Mouse (Mus musculus): ENCODE measurements around the gene Ubl4b. TPM values are rescaled to one million over a fixed set of nuclear protein-coding genes. Genes with fewer than 3 reads are reported as not detected.

Gene Ubl4b
- total RNA-seq, 1 experiment from 2014 or later: not detected

GRCm38 (mm10) chr3:107517631-107518108, 37.2 kb downstream of the Ubl4b start, which contains the start of gene Slc6a17:
Gene Slc6a17, minus strand, starts transcription at chr3:107518018.
- peak; percentile 62 for DNase-seq

- peak; percentile 9 for DNase-seq
These were observed 37.9 kb downstream of the Ubl4b start for GRCm38 (mm10) chr3:107516776-107517630.

GRCm38 (mm10) chr3:107515989-107516388, 38.9 kb downstream of the Ubl4b start:
- DNase-seq: no peak

GRCm38 (mm10) chr3:107511416-107511815, 43.5 kb downstream of the Ubl4b start:
- no peak for DNase-seq

DNA sequence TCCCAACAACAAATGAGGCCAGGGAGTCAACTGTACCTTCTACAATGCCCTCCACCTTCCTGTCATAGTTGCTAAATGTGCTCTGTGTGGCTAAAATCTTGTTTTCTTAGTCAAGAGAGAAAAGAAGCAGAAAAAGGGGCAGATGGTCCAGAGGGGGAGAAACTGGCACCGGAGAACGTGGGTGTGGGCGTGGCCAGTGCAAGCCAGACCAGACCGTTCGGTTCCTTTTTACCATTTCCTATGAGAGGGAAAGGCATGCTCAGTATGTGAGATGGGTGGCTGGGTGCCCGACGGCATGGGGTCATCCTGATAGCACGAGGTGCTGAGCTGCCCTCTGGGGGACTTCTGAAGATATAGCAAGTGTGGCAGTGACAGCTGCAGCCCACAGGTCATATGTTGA, 46.2 kb downstream of the Ubl4b start:
- no peak for DNase-seq

- no peak for DNase-seq
These were observed 46.9 kb downstream of the Ubl4b start for GRCm38 (mm10) chr3:107507966-107508365.

GRCm38 (mm10) chr3:107506531-107506930, 48.3 kb downstream of the Ubl4b start:
- DNase-seq: no peak

DNA sequence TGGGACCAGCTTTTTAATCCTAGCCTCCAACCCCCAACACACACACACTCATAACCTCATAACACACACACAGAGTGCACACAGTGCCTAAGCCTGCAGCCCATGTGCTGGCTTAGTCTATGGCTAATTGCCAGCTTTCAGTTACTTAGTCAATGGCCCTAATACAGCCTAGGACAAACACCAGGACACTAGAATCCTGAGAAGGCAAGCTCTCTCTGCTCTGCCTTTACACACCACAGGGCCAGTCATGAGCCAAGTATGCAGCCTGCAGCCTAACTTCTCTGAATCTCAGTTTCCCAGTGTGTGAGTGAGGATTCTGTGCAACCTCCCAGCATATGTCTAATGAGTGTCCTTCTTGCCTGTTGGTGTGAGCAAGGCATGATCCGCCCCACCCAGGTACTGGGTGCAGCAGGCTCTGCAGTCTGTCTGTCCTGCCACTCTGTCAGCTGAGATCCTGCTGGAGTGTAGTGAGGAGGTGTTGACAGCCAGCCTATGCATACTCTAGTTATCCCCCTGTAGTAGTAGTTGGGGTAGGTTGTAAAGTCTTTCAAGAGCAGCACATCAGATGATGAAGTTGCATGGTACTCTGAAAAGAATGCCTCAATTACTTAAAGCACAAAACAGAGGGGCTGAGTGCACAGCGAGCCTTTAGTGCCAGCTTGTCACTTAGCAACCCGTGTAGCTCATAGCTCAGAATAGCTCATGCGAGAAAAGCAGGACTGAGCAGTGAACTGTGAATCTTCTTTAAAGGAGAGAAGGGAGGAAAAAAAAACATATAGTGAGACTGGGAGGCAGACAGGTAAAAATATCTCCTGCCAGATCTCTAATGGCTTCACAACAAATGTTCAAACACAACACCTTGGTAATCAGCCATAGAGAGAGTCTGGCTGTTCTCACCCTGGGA, 49.2 kb downstream of the Ubl4b start:
- DNase-seq: no peak

DNA sequence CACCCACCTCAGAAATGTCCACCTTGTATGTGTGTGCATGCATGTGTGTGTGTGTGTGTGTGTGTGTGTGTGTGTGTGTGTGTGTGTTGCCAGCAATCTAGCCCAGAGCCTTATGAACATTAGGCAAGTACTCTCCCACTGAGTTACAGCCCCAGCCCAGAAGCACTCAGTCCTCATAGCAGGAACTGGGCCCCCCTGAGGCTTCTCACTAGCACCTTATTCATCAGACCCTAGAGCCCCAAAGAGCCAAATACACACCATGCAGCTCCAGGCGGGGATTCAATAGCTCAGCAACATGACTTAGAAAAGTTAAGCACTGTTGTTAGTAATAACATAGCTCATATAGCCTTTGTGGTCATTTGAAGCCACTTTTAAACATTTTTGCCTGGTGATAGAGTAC, 50.3 kb downstream of the Ubl4b start:
- no peak for DNase-seq

DNA sequence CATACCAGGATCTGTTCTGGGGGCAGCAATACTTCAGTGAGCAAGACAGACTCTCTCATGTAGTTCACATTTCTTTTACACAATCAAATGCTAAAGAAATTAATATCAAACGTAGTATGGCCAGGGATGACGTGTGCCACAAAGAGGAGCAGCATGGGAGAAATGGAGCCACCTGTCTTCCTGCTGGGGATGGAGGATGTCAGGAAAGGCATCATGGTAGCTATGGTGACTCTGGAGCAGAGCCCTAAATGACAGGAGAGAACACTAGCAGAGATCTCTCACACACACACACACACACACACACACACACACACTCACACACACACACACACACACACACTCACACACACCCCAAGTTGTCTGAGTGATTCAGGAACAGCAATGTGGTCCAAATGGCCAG, 51.2 kb downstream of the Ubl4b start:
- no peak for DNase-seq

Other genes starting within 250 kb of the Ubl4b start
- 37.3 and 41.1 TPM in 2 replicates for gene Rbm15, start 221.4 kb downstream of the Ubl4b start, total RNA-seq (2021)
- gene Kcnc4, start 95.5 kb downstream of the Ubl4b start, total RNA-seq (2021): 7.4 and 8.1 TPM in 2 replicates
- gene Slc6a17, start 37.1 kb downstream of the Ubl4b start, total RNA-seq (2021): 3.1 and 3.3 TPM in 2 replicates
- gene Alx3, start 40.0 kb upstream of the Ubl4b start, total RNA-seq (2021): not detected in 2 replicates
- not detected in 2 replicates for gene Gm10961, start 76.2 kb upstream of the Ubl4b start, total RNA-seq (2021)
- gene Strip1, start 76.6 kb upstream of the Ubl4b start, total RNA-seq (2021): 33.5 TPM in 2 replicates
- gene Ahcyl1, start 141.5 kb upstream of the Ubl4b start, total RNA-seq (2021): 272 and 320 TPM in 2 replicates
- 17.4 and 18.5 TPM in 2 replicates for gene Csf1, start 205.4 kb upstream of the Ubl4b start, total RNA-seq (2021)